30 mouse cellular contexts compared by ENCODE assay signal in genomic region chr1:6928658-6929057, GRCm38 (mm10).
DNase-seq lines count a peak whose midpoint lies in the region; ATAC-seq and TF ChIP-seq lines count a peak whose summit lies in the region.
"Had no signal": no experiment of that assay in that cellular context is flagged by ENCODE, and none has a peak within 500 bp of the region (broad histone marks: within the 10 kb centered on the region; RNA-seq: fewer than 3 reads in every experiment).

No protein-coding gene starts in this region.

- H3K27ac ChIP-seq in forebrain, embryonic 14.5 days (ENCODE audit: low read depth, low read length), result no peak overlapping the region
- H3K27ac ChIP-seq in forebrain, embryonic 11.5 days (ENCODE audit: low read depth, low read length), result no peak overlapping the region
- H3K27ac ChIP-seq in midbrain, embryonic 16.5 days (ENCODE audit: low read length), result no peak overlapping the region
- no peak overlapping the region for H3K27ac ChIP-seq in midbrain, embryonic 11.5 days (ENCODE audit: low read depth, low read length)
- H3K27ac ChIP-seq: embryonic facial prominence, embryonic 13.5 days; forebrain, embryonic 12.5 days; heart, adult 2 months; heart, embryonic 10.5 days; heart, embryonic 13.5 days; hindbrain, embryonic 14.5 days; hindbrain, postnatal 0 days had no signal

- no peak overlapping the region for H3K4me2 ChIP-seq in forebrain, embryonic 14.5 days (ENCODE audit: low read length)
- H3K4me2 ChIP-seq in forebrain, embryonic 11.5 days (ENCODE audit: low read depth, low read length, severe bottlenecking), result no peak overlapping the region
- H3K4me2 ChIP-seq in midbrain, embryonic 16.5 days (ENCODE audit: low read length), result no peak overlapping the region
- no peak overlapping the region for H3K4me2 ChIP-seq in midbrain, embryonic 11.5 days
- H3K4me2 ChIP-seq: embryonic facial prominence, embryonic 13.5 days; forebrain, embryonic 12.5 days; heart, embryonic 13.5 days; hindbrain, embryonic 14.5 days had no signal

- H3K36me3 ChIP-seq in forebrain, embryonic 14.5 days (ENCODE audit: control insufficient read depth, insufficient read depth, low read length), result no peaks in the 10 kb centered on the region
- H3K36me3 ChIP-seq in forebrain, embryonic 11.5 days (ENCODE audit: control insufficient read depth, insufficient read depth, low read length), result no peaks in the 10 kb centered on the region
- H3K36me3 ChIP-seq in midbrain, embryonic 16.5 days (ENCODE audit: control insufficient read depth, insufficient read depth, low read length), result no peaks in the 10 kb centered on the region
- no peaks in the 10 kb centered on the region for H3K36me3 ChIP-seq in midbrain, embryonic 11.5 days (ENCODE audit: control insufficient read depth, insufficient read depth, low read length)
- H3K36me3 ChIP-seq: embryonic facial prominence, embryonic 13.5 days; forebrain, embryonic 12.5 days; G1E; heart, embryonic 10.5 days; heart, embryonic 13.5 days had no signal

- ATAC-seq in forebrain, embryonic 14.5 days, result no peak
- no peak for ATAC-seq in forebrain, embryonic 11.5 days (replicated peaks; ENCODE audit: low FRiP score)
- peak; percentile 14; the same call in 1 of the 2 replicates for ATAC-seq in midbrain, embryonic 16.5 days
- no peak for ATAC-seq in midbrain, embryonic 11.5 days (ENCODE audit: low FRiP score)
- ATAC-seq: hindbrain, postnatal 0 days; inflammation-experienced regulatory T-cells, adult 6 months; intestine, embryonic 16.5 days; Patski had no signal

- H3K4me3 ChIP-seq in forebrain, embryonic 14.5 days (ENCODE audit: low read depth, low read length), result no peak overlapping the region
- H3K4me3 ChIP-seq in forebrain, embryonic 11.5 days (ENCODE audit: low read depth, low read length), result no peak overlapping the region
- H3K4me3 ChIP-seq in midbrain, embryonic 16.5 days (ENCODE audit: low read depth, low read length), result no peak overlapping the region
- no peak overlapping the region for H3K4me3 ChIP-seq in midbrain, embryonic 11.5 days (ENCODE audit: low read depth, low read length)
- H3K4me3 ChIP-seq: embryonic facial prominence, embryonic 13.5 days; forebrain, embryonic 12.5 days; heart, adult 2 months; heart, embryonic 10.5 days; heart, embryonic 13.5 days had no signal

- WGBS in forebrain, embryonic 14.5 days, result 81% methylated on average over 2 of the region's 2 CpGs
- 90% methylated on average over 2 of the region's 2 CpGs for WGBS in forebrain, embryonic 11.5 days
- WGBS in midbrain, embryonic 16.5 days, result 78% methylated on average over 2 of the region's 2 CpGs
- WGBS in midbrain, embryonic 11.5 days, result 87% methylated on average over 2 of the region's 2 CpGs

- peak; percentile 16 for DNase-seq in forebrain, embryonic 14.5 days (ENCODE audit: low spot score)
- DNase-seq in forebrain, embryonic 11.5 days (ENCODE audit: low spot score), result no peak
- DNase-seq in midbrain, embryonic 11.5 days (ENCODE audit: low spot score, missing footprints), result no peak
- DNase-seq in brain, embryonic 14.5 days (ENCODE audit: low read depth), result peak; percentile 19
- peak; percentile 14 for DNase-seq in forelimb bud, embryonic 11.5 days (ENCODE audit: low read depth, low spot score)
- no peak for DNase-seq in retina, embryonic 14.5 days (ENCODE audit: low spot score)
- no peak for DNase-seq in cerebellum, postnatal 36 days
- DNase-seq: adrenal gland, postnatal 10 days; adrenal gland, postnatal 36 days; B cell, adult 2 months; cerebellum, adult 11-12 months; cerebellum, adult 8-10 months; cerebellum, postnatal 10 days; gastrocnemius, postnatal 25 days; heart, adult 2 months; heart, postnatal 14 days; heart, postnatal 4 days; kidney, adult 18-20 months had no signal

- no peak for TF ChIP-seq POLR2A in brain, embryonic 14.5 days (IDR thresholded peaks at IDR 0.05; ENCODE audit: borderline replicate concordance, extremely low read depth, insufficient read depth, insufficient read length, poor library complexity, severe bottlenecking)

- H3K9ac ChIP-seq in forebrain, embryonic 14.5 days (ENCODE audit: low read length), result no peak overlapping the region
- no peak overlapping the region for H3K9ac ChIP-seq in forebrain, embryonic 11.5 days (ENCODE audit: low read length)
- H3K9ac ChIP-seq in midbrain, embryonic 16.5 days (ENCODE audit: low read depth, low read length), result no peak overlapping the region
- H3K9ac ChIP-seq in midbrain, embryonic 11.5 days (ENCODE audit: low read length), result no peak overlapping the region
- H3K9ac ChIP-seq: embryonic facial prominence, embryonic 13.5 days; forebrain, embryonic 12.5 days; heart, embryonic 13.5 days; hindbrain, embryonic 14.5 days had no signal

- no peaks in the 10 kb centered on the region for H3K9me3 ChIP-seq in forebrain, embryonic 14.5 days (replicated peaks; ENCODE audit: control insufficient read depth, low read length)
- H3K9me3 ChIP-seq in forebrain, embryonic 11.5 days (ENCODE audit: control insufficient read depth, low read length), result no peaks in the 10 kb centered on the region
- H3K9me3 ChIP-seq in midbrain, embryonic 16.5 days (replicated peaks; ENCODE audit: control insufficient read depth, low read length, poor library complexity, severe bottlenecking), result no peaks in the 10 kb centered on the region
- H3K9me3 ChIP-seq in midbrain, embryonic 11.5 days (ENCODE audit: control insufficient read depth, low read length), result no peaks in the 10 kb centered on the region
- H3K9me3 ChIP-seq: embryonic facial prominence, embryonic 13.5 days; forebrain, embryonic 12.5 days; G1E; heart, embryonic 10.5 days; heart, embryonic 13.5 days had no signal

- no peaks in the 10 kb centered on the region for H3K4me1 ChIP-seq in forebrain, embryonic 14.5 days (ENCODE audit: control insufficient read depth, insufficient read depth, low read length)
- no peaks in the 10 kb centered on the region for H3K4me1 ChIP-seq in forebrain, embryonic 11.5 days (replicated peaks; ENCODE audit: control insufficient read depth, insufficient read depth, low read length)
- no peaks in the 10 kb centered on the region for H3K4me1 ChIP-seq in midbrain, embryonic 16.5 days (ENCODE audit: control insufficient read depth, insufficient read depth, low read length)
- H3K4me1 ChIP-seq in midbrain, embryonic 11.5 days (ENCODE audit: control insufficient read depth, insufficient read depth, low read length), result no peaks in the 10 kb centered on the region
- H3K4me1 ChIP-seq: embryonic facial prominence, embryonic 13.5 days; forebrain, embryonic 12.5 days; heart, embryonic 10.5 days; heart, embryonic 13.5 days had no signal

- no peaks in the 10 kb centered on the region for H3K27me3 ChIP-seq in forebrain, embryonic 14.5 days (replicated peaks; ENCODE audit: control insufficient read depth, insufficient read depth, low read length)
- H3K27me3 ChIP-seq in forebrain, embryonic 11.5 days (ENCODE audit: control insufficient read depth, insufficient read depth, low read length), result no peaks in the 10 kb centered on the region
- no peaks in the 10 kb centered on the region for H3K27me3 ChIP-seq in midbrain, embryonic 16.5 days (ENCODE audit: control insufficient read depth, insufficient read depth, low read depth, low read length)
- H3K27me3 ChIP-seq in midbrain, embryonic 11.5 days (ENCODE audit: control insufficient read depth, insufficient read depth, low read length), result no peaks in the 10 kb centered on the region
- H3K27me3 ChIP-seq: CH12.LX; embryonic facial prominence, embryonic 13.5 days; forebrain, embryonic 12.5 days; heart, embryonic 13.5 days had no signal

- no peak for TF ChIP-seq CTCF in brain, embryonic 14.5 days (IDR thresholded peaks at IDR 0.05; ENCODE audit: borderline replicate concordance, extremely low read depth, insufficient read depth, insufficient read length)

Comparison
In these comparisons a context has a peak if more than half of its experiments do, and no peak if none do; other contexts are left out.
1. DNase-seq: peak in forebrain, embryonic 14.5 days (single experiment), brain, embryonic 14.5 days (single experiment) and forelimb bud, embryonic 11.5 days (single experiment); none in forebrain, embryonic 11.5 days (single experiment), midbrain, embryonic 11.5 days (single experiment), retina, embryonic 14.5 days (single experiment) and cerebellum, postnatal 36 days (0 of 2).